8 mouse cellular contexts compared by ENCODE assay signal in genomic region chr6:38253736-38254641, GRCm38 (mm10). TPM values are rescaled to one million over a fixed set of nuclear protein-coding genes. Genes with fewer than 3 reads are reported as not detected.
DNase-seq lines count a peak whose midpoint lies in the region; ATAC-seq and TF ChIP-seq lines count a peak whose summit lies in the region.

TSS of gene D630045J12Rik (minus strand) at chr6:38254009.

- H3K36me3 ChIP-seq in heart, embryonic 14.5 days (ENCODE audit: control insufficient read depth, insufficient read depth, low read length) = no peaks in the 10 kb centered on the region
- no peaks in the 10 kb centered on the region for H3K36me3 ChIP-seq in liver, embryonic 14.5 days (replicated peaks; ENCODE audit: control insufficient read depth, insufficient read depth, low read depth)
- no peaks in the 10 kb centered on the region for H3K36me3 ChIP-seq in neural tube, embryonic 13.5 days

- no peaks in the 10 kb centered on the region for H3K9me3 ChIP-seq in heart, embryonic 14.5 days (ENCODE audit: control insufficient read depth, low read length)
- no peaks in the 10 kb centered on the region for H3K9me3 ChIP-seq in liver, embryonic 14.5 days (ENCODE audit: control insufficient read depth, low read length)
- H3K9me3 ChIP-seq in neural tube, embryonic 13.5 days = no peaks in the 10 kb centered on the region

- no peak for TF ChIP-seq CTCF in brain, embryonic 14.5 days (IDR thresholded peaks at IDR 0.05; ENCODE audit: borderline replicate concordance, extremely low read depth, insufficient read depth, insufficient read length)
- TF ChIP-seq CTCF in liver, embryonic 14.5 days (IDR thresholded peaks at IDR 0.05; ENCODE audit: low read depth) = no peak

- peaks cover 7 to 10% of the 10 kb centered on the region in 2 experiments; a peak in 3 of 4 replicates for H3K4me1 ChIP-seq in heart, embryonic 14.5 days (ENCODE audit: control insufficient read depth in 2 of 2, insufficient read depth in 2 of 2, low read length in 2 of 2)
- H3K4me1 ChIP-seq in liver, embryonic 14.5 days (replicated peaks; ENCODE audit: control insufficient read depth in 2 of 2, insufficient read depth in 2 of 2, low read length in 1 of 2) = peaks cover 0 to 3% of the 10 kb centered on the region in 2 experiments; a peak in 3 of 4 replicates
- peaks cover 45% of the 10 kb centered on the region for H3K4me1 ChIP-seq in neural tube, embryonic 13.5 days (replicated peaks)

- peak within 1 kb of the TSS; percentile 79 to 81 for H3K4me3 ChIP-seq in heart, embryonic 14.5 days (ENCODE audit: control insufficient read depth in 1 of 2, insufficient read depth in 1 of 2, low read depth in 1 of 2, low read length in 2 of 2)
- H3K4me3 ChIP-seq in liver, embryonic 14.5 days (ENCODE audit: insufficient read depth in 1 of 2, low read depth in 2 of 2, low read length in 2 of 2) = peak within 1 kb of the TSS; percentile 51 to 59
- peak within 1 kb of the TSS; percentile 90 for H3K4me3 ChIP-seq in neural tube, embryonic 13.5 days

- peak; percentile 81 for ATAC-seq in CD4-positive, CD25-positive, alpha-beta regulatory T cell, adult 4 months
- peak; percentile 88 for ATAC-seq in heart, embryonic 14.5 days (ENCODE audit: insufficient number of reproducible peaks, insufficient read depth, low FRiP score, low read depth)
- ATAC-seq in liver, embryonic 14.5 days (ENCODE audit: insufficient read depth) = peak; percentile 87
- ATAC-seq in neural tube, embryonic 13.5 days (ENCODE audit: low read depth) = peak; percentile 91

- TF ChIP-seq EP300 in liver, embryonic 14.5 days (IDR thresholded peaks at IDR 0.05; ENCODE audit: low read depth) = no peak

- H3K27me3 ChIP-seq in heart, embryonic 14.5 days (ENCODE audit: control insufficient read depth, insufficient read depth, low read length) = no peaks in the 10 kb centered on the region
- H3K27me3 ChIP-seq in liver, embryonic 14.5 days (ENCODE audit: control insufficient read depth, insufficient read depth, low read length) = peaks cover 25% of the 10 kb centered on the region
- H3K27me3 ChIP-seq in neural tube, embryonic 13.5 days = no peaks in the 10 kb centered on the region

- H3K27ac ChIP-seq in heart, embryonic 14.5 days (replicated peaks in 1 of 2; ENCODE audit: control insufficient read depth in 1 of 2, insufficient read depth in 1 of 2, low read depth in 2 of 2, low read length in 2 of 2) = peak within 1 kb of the TSS; percentile 33 to 39; a peak in 3 of 4 replicates
- H3K27ac ChIP-seq in liver, embryonic 14.5 days = no peak within 1 kb of the TSS
- H3K27ac ChIP-seq in neural tube, embryonic 13.5 days (replicated peaks) = peak within 1 kb of the TSS; percentile 98

- 1% methylated on average over 57 of the region's 118 CpGs for WGBS in heart, embryonic 14.5 days
- WGBS in liver, embryonic 14.5 days (ENCODE audit: insufficient replicate concordance) = under 1% methylated on average over 88 of the region's 118 CpGs
- under 1% methylated on average over 88 of the region's 118 CpGs for WGBS in neural tube, embryonic 13.5 days

- peak within 1 kb of the TSS; percentile 88 for H3K9ac ChIP-seq in heart, embryonic 14.5 days (ENCODE audit: low read length)
- H3K9ac ChIP-seq in liver, embryonic 14.5 days (replicated peaks) = peak within 1 kb of the TSS; percentile 42; the same call in 1 of the 2 replicates
- peak within 1 kb of the TSS; percentile 99 for H3K9ac ChIP-seq in neural tube, embryonic 13.5 days

- peak; percentile 37 for TF ChIP-seq POLR2A in brain, embryonic 14.5 days (IDR thresholded peaks at IDR 0.05; ENCODE audit: borderline replicate concordance, extremely low read depth, insufficient read depth, insufficient read length, poor library complexity, severe bottlenecking)

- DNase-seq in brain, embryonic 14.5 days (ENCODE audit: low read depth) = peak; percentile 88
- peak; percentile 34 for DNase-seq in fibroblast of lung, adult 2 months (ENCODE audit: low read depth)
- peak; percentile 91 for DNase-seq in kidney, postnatal 10 days
- DNase-seq in liver, embryonic 14.5 days (ENCODE audit: low read depth in 3 of 3, low spot score in 3 of 3) = peak; percentile 14 to 41 (median 40)
- DNase-seq in testis, postnatal 10 days (ENCODE audit: low spot score) = peak; percentile 82

- H3K4me2 ChIP-seq in heart, embryonic 14.5 days (ENCODE audit: low read length) = peak within 1 kb of the TSS; percentile 96
- peak within 1 kb of the TSS; percentile 80 for H3K4me2 ChIP-seq in liver, embryonic 14.5 days (ENCODE audit: low read depth)
- H3K4me2 ChIP-seq in neural tube, embryonic 13.5 days = peak within 1 kb of the TSS; percentile 73

RNA-seq across cellular contexts. Expression of gene D630045J12Rik, which starts in this region (rescaled TPM):
- polyA plus RNA-seq in CD4-positive, CD25-positive, alpha-beta regulatory T cell, adult 4 months (2017; shearing (Covaris generic)) = under 1 TPM in 1 of 2 experiments, not detected in 1; 0.08 TPM
- polyA plus RNA-seq in brain, embryonic 14.5 days (2012; rRNA removed) = 34.9 and 50.5 TPM in 2 replicates
- 1.9 and 2.3 TPM in 2 replicates for polyA plus RNA-seq in heart, embryonic 14.5 days (2014; fragmentation: Nextera tagmentation; extraction: Ambion mirVana)
- polyA plus RNA-seq in liver, embryonic 14.5 days (2012; rRNA removed) = 0.31 and 0.36 TPM in 2 replicates
- 0.10 and 0.23 TPM in 2 replicates for polyA plus RNA-seq in liver, embryonic 14.5 days (2014; fragmentation: Nextera tagmentation; extraction: Ambion mirVana)
- 14.6 and 15.4 TPM in 2 replicates for polyA plus RNA-seq in neural tube, embryonic 13.5 days (2015; fragmentation: Nextera tagmentation; extraction: Ambion mirVana)

Comparison
In these comparisons a context has a peak if more than half of its experiments do, and no peak if none do; other contexts are left out.
1. Peak in ATAC-seq in CD4-positive, CD25-positive, alpha-beta regulatory T cell, adult 4 months; RNA of the gene not detected or under 1 TPM.
2. Peak in DNase-seq, ATAC-seq, H3K4me3 ChIP-seq, H3K9ac ChIP-seq and H3K4me2 ChIP-seq in liver, embryonic 14.5 days; RNA of the gene not detected or under 1 TPM.
3. DNase-seq: peak in every context shown above with its lines; median percentile 91 in kidney, postnatal 10 days; 88 in brain, embryonic 14.5 days; 82 in testis, postnatal 10 days; 40 in liver, embryonic 14.5 days; 34 in fibroblast of lung, adult 2 months.
4. H3K9ac ChIP-seq: peak in every context shown above with its lines; median percentile 99 in neural tube, embryonic 13.5 days; 88 in heart, embryonic 14.5 days; 42 in liver, embryonic 14.5 days.